Mouse (Mus musculus): Measurements from ENCODE around the gene Cxadr.

The Cxadr gene

GRCm38 (mm10) chr16:78306606-78307005 lies 5.3 kb downstream of the Cxadr start:
- no peak for DNase-seq (ENCODE audit: low spot score)

- no peak for DNase-seq (ENCODE audit: low spot score)
Measured at GRCm38 (mm10) chr16:78307476-78308192, 6.3 kb downstream of the Cxadr start.

- DNase-seq (ENCODE audit: low spot score): no peak
Measured at GRCm38 (mm10) chr16:78309258-78309657, 8.0 kb downstream of the Cxadr start.

- DNase-seq (ENCODE audit: low spot score): no peak
Measured at GRCm38 (mm10) chr16:78313135-78313887, 12.0 kb downstream of the Cxadr start.

- DNase-seq (ENCODE audit: low spot score): no peak
Measured at GRCm38 (mm10) chr16:78314026-78314425, 12.7 kb downstream of the Cxadr start.

- peak; percentile 34 for DNase-seq (ENCODE audit: low spot score)
Measured at GRCm38 (mm10) chr16:78316849-78317248, 15.6 kb downstream of the Cxadr start.

GRCm38 (mm10) chr16:78317960-78318359 lies 16.7 kb downstream of the Cxadr start:
- no peak for DNase-seq (ENCODE audit: low spot score)

- no peak for DNase-seq (ENCODE audit: low spot score)
Measured at GRCm38 (mm10) chr16:78319711-78320110, 18.4 kb downstream of the Cxadr start.

GRCm38 (mm10) chr16:78321559-78321958 lies 20.3 kb downstream of the Cxadr start:
- DNase-seq (ENCODE audit: low spot score): peak; percentile 67

GRCm38 (mm10) chr16:78322140-78322539 lies 20.9 kb downstream of the Cxadr start:
- DNase-seq (ENCODE audit: low spot score): no peak

- no peak for DNase-seq (ENCODE audit: low spot score)
Measured at GRCm38 (mm10) chr16:78325972-78326848, 24.9 kb downstream of the Cxadr start.

- no peak for DNase-seq (ENCODE audit: low spot score)
Measured at GRCm38 (mm10) chr16:78327562-78327961, 26.3 kb downstream of the Cxadr start.

GRCm38 (mm10) chr16:78327999-78328398 lies 26.7 kb downstream of the Cxadr start:
- DNase-seq (ENCODE audit: low spot score): no peak

- no peak for DNase-seq (ENCODE audit: low spot score)
Measured at GRCm38 (mm10) chr16:78337226-78337625, 35.9 kb downstream of the Cxadr start.

GRCm38 (mm10) chr16:78341356-78341755 lies 40.1 kb downstream of the Cxadr start:
- DNase-seq (ENCODE audit: low spot score): no peak

- no peak for DNase-seq (ENCODE audit: low spot score)
Measured at GRCm38 (mm10) chr16:78342767-78343166, 41.5 kb downstream of the Cxadr start.

- DNase-seq (ENCODE audit: low spot score): peak; percentile 31
Measured at GRCm38 (mm10) chr16:78343792-78344191, 42.5 kb downstream of the Cxadr start.

- DNase-seq (ENCODE audit: low spot score): no peak
Measured at GRCm38 (mm10) chr16:78346662-78347327, 45.5 kb downstream of the Cxadr start.

- DNase-seq (ENCODE audit: low spot score): no peak
Measured at GRCm38 (mm10) chr16:78347328-78347926, 46.1 kb downstream of the Cxadr start.

- peak; percentile 21 for DNase-seq (ENCODE audit: low spot score)
Measured at GRCm38 (mm10) chr16:78357757-78358156, 56.5 kb downstream of the Cxadr start.

GRCm38 (mm10) chr16:78361466-78361865 lies 60.2 kb downstream of the Cxadr start:
- DNase-seq (ENCODE audit: low spot score): no peak
